Mouse (Mus musculus): ENCODE data around the gene Vstm4.

GRCm38 (mm10) chr14:32970700-32971099, 114.1 kb downstream of the Vstm4 start:
- TF ChIP-seq CTCF (IDR thresholded peaks at IDR 0.05; ENCODE audit: low read depth, low read length) (no peak), POLR2A (IDR thresholded peaks at IDR 0.05; ENCODE audit: borderline replicate concordance, low read depth, low read length) (no peak)
